Mouse (Mus musculus): ENCODE measurements at regions not wholly inside any gene's neighbourhood (a gene's known extent, or its start where the extent isn't known, plus 50 kb on each side); places are given as distances from the start of the nearest gene placed in this dataset.

- no peaks in the 10 kb centered on the region for H3K36me3 ChIP-seq (ENCODE audit: control insufficient read depth, insufficient read depth, low read length)
- WGBS: 71% methylated on average over 5 of the region's 5 CpGs
- ATAC-seq (ENCODE audit: insufficient number of reproducible peaks, insufficient read depth, low FRiP score, low read depth): no peak
These were observed 195.9 kb downstream of the Kit start for GRCm38 (mm10) chr5:75770592-75770991.

GRCm38 (mm10) chr5:75767213-75767612, 192.5 kb downstream of the Kit start:
- no peak overlapping the region for H3K4me3 ChIP-seq (ENCODE audit: low read depth, low read length)
- no peak overlapping the region for H3K9ac ChIP-seq (replicated peaks; ENCODE audit: low read depth, low read length)
- H3K4me1 ChIP-seq (ENCODE audit: control insufficient read depth, insufficient read depth, low read length): no peaks in the 10 kb centered on the region
- no peaks in the 10 kb centered on the region for H3K27me3 ChIP-seq (ENCODE audit: control insufficient read depth, insufficient read depth, low read length)
- WGBS: 73% methylated on average over 1 of the region's 1 CpGs
- H3K27ac ChIP-seq (ENCODE audit: low read length): no peak overlapping the region
- no peaks in the 10 kb centered on the region for H3K36me3 ChIP-seq (ENCODE audit: control insufficient read depth, insufficient read depth, low read length)
- no peak for ATAC-seq (ENCODE audit: insufficient number of reproducible peaks, insufficient read depth, low FRiP score, low read depth)
- H3K9me3 ChIP-seq (ENCODE audit: control insufficient read depth, low read depth, low read length): no peaks in the 10 kb centered on the region; the same call in 1 of the 2 replicates
- H3K4me2 ChIP-seq (replicated peaks; ENCODE audit: low read depth, low read length): no peak overlapping the region

More at GRCm38 (mm10) chr5:75770592-75770991, 195.9 kb downstream of the Kit start:
- Histone ChIP-seq H3K4me2 (replicated peaks; ENCODE audit: low read depth, low read length) (no peak overlapping the region), H3K27me3 (ENCODE audit: control insufficient read depth, insufficient read depth, low read length) (no peaks in the 10 kb centered on the region), H3K27ac (ENCODE audit: low read length) (no peak overlapping the region), H3K4me3 (ENCODE audit: low read depth, low read length) (no peak overlapping the region), H3K4me1 (ENCODE audit: control insufficient read depth, insufficient read depth, low read length) (no peaks in the 10 kb centered on the region), H3K9me3 (ENCODE audit: control insufficient read depth, low read depth, low read length) (no peaks in the 10 kb centered on the region; the same call in 1 of the 2 replicates), H3K9ac (replicated peaks; ENCODE audit: low read depth, low read length) (no peak overlapping the region)

- ATAC-seq (ENCODE audit: insufficient number of reproducible peaks, insufficient read depth, low FRiP score, low read depth): no peak
- Histone ChIP-seq H3K9ac (replicated peaks; ENCODE audit: low read depth, low read length) (no peak overlapping the region), H3K4me2 (replicated peaks; ENCODE audit: low read depth, low read length) (no peak overlapping the region), H3K4me1 (ENCODE audit: control insufficient read depth, insufficient read depth, low read length) (no peaks in the 10 kb centered on the region), H3K4me3 (ENCODE audit: low read depth, low read length) (no peak overlapping the region), H3K27ac (ENCODE audit: low read length) (no peak overlapping the region), H3K9me3 (ENCODE audit: control insufficient read depth, low read depth, low read length) (no peaks in the 10 kb centered on the region; the same call in 1 of the 2 replicates), H3K36me3 (ENCODE audit: control insufficient read depth, insufficient read depth, low read length) (no peaks in the 10 kb centered on the region), H3K27me3 (ENCODE audit: control insufficient read depth, insufficient read depth, low read length) (no peaks in the 10 kb centered on the region)
- 65% methylated on average over 6 of the region's 6 CpGs for WGBS
These were observed 187.7 kb downstream of the Kit start for GRCm38 (mm10) chr5:75762374-75762773.

GRCm38 (mm10) chr5:75761459-75762310, 187.0 kb downstream of the Kit start:
- peak; percentile 56; the same call in 1 of the 2 replicates for ATAC-seq (ENCODE audit: insufficient number of reproducible peaks, insufficient read depth, low FRiP score, low read depth)
- Histone ChIP-seq H3K27me3 (ENCODE audit: control insufficient read depth, insufficient read depth, low read length) (no peaks in the 10 kb centered on the region), H3K36me3 (ENCODE audit: control insufficient read depth, insufficient read depth, low read length) (no peaks in the 10 kb centered on the region), H3K9ac (replicated peaks; ENCODE audit: low read depth, low read length) (no peak overlapping the region), H3K4me1 (ENCODE audit: control insufficient read depth, insufficient read depth, low read length) (no peaks in the 10 kb centered on the region), H3K9me3 (ENCODE audit: control insufficient read depth, low read depth, low read length) (no peaks in the 10 kb centered on the region; the same call in 1 of the 2 replicates), H3K4me3 (ENCODE audit: low read depth, low read length) (no peak overlapping the region), H3K4me2 (replicated peaks; ENCODE audit: low read depth, low read length) (no peak overlapping the region), H3K27ac (ENCODE audit: low read length) (no peak overlapping the region)
- 64% methylated on average over 11 of the region's 11 CpGs for WGBS

- Histone ChIP-seq H3K4me1 (ENCODE audit: control insufficient read depth, insufficient read depth, low read length) (0 out of 2 replicates have a peak, but pooled peaks cover 5% of the 10 kb centered on the region), H3K4me2 (replicated peaks; ENCODE audit: low read depth, low read length) (no peak overlapping the region), H3K4me3 (ENCODE audit: low read depth, low read length) (no peak overlapping the region), H3K27me3 (ENCODE audit: control insufficient read depth, insufficient read depth, low read length) (no peaks in the 10 kb centered on the region), H3K9ac (replicated peaks; ENCODE audit: low read depth, low read length) (no peak overlapping the region), H3K27ac (ENCODE audit: low read length) (no peak overlapping the region), H3K9me3 (ENCODE audit: control insufficient read depth, low read depth, low read length) (no peaks in the 10 kb centered on the region), H3K36me3 (ENCODE audit: control insufficient read depth, insufficient read depth, low read length) (no peaks in the 10 kb centered on the region)
- 61% methylated on average over 7 of the region's 7 CpGs for WGBS
- no peak for ATAC-seq (ENCODE audit: insufficient number of reproducible peaks, insufficient read depth, low FRiP score, low read depth)
These were observed 181.5 kb downstream of the Kit start for GRCm38 (mm10) chr5:75756168-75756567.

GRCm38 (mm10) chr5:75754356-75754755, 179.6 kb downstream of the Kit start:
- no peak for ATAC-seq (ENCODE audit: insufficient number of reproducible peaks, insufficient read depth, low FRiP score, low read depth)
- H3K27ac ChIP-seq (ENCODE audit: low read length): no peak overlapping the region; the same call in 1 of the 2 replicates
- 59% methylated on average over 7 of the region's 7 CpGs for WGBS

GRCm38 (mm10) chr5:75745311-75745710, 170.6 kb downstream of the Kit start:
- no peak overlapping the region for H3K4me2 ChIP-seq (replicated peaks; ENCODE audit: low read depth, low read length)
- H3K4me1 ChIP-seq (ENCODE audit: control insufficient read depth, insufficient read depth, low read length): peaks cover 7% of the 10 kb centered on the region
- WGBS: 73% methylated on average over 9 of the region's 9 CpGs
- H3K27ac ChIP-seq (ENCODE audit: low read length): no peak overlapping the region
- no peak for ATAC-seq (ENCODE audit: insufficient number of reproducible peaks, insufficient read depth, low FRiP score, low read depth)
- H3K9me3 ChIP-seq (ENCODE audit: control insufficient read depth, low read depth, low read length): no peaks in the 10 kb centered on the region
- no peak overlapping the region for H3K4me3 ChIP-seq (ENCODE audit: low read depth, low read length)
- no peaks in the 10 kb centered on the region for H3K36me3 ChIP-seq (ENCODE audit: control insufficient read depth, insufficient read depth, low read length)
- H3K27me3 ChIP-seq (ENCODE audit: control insufficient read depth, insufficient read depth, low read length): no peaks in the 10 kb centered on the region
- no peak overlapping the region for H3K9ac ChIP-seq (replicated peaks; ENCODE audit: low read depth, low read length)

More at GRCm38 (mm10) chr5:75754356-75754755, 179.6 kb downstream of the Kit start:
- no peaks in the 10 kb centered on the region for H3K9me3 ChIP-seq (ENCODE audit: control insufficient read depth, low read depth, low read length)
- H3K4me1 ChIP-seq (ENCODE audit: control insufficient read depth, insufficient read depth, low read length): 0 out of 2 replicates have a peak, but pooled peaks cover 5% of the 10 kb centered on the region
- H3K27me3 ChIP-seq (ENCODE audit: control insufficient read depth, insufficient read depth, low read length): no peaks in the 10 kb centered on the region
- H3K4me3 ChIP-seq (ENCODE audit: low read depth, low read length): no peak overlapping the region
- H3K9ac ChIP-seq (replicated peaks; ENCODE audit: low read depth, low read length): no peak overlapping the region
- no peak overlapping the region for H3K4me2 ChIP-seq (replicated peaks; ENCODE audit: low read depth, low read length)
- no peaks in the 10 kb centered on the region for H3K36me3 ChIP-seq (ENCODE audit: control insufficient read depth, insufficient read depth, low read length)

GRCm38 (mm10) chr5:75744475-75745045, 169.8 kb downstream of the Kit start:
- no peaks in the 10 kb centered on the region for H3K27me3 ChIP-seq (ENCODE audit: control insufficient read depth, insufficient read depth, low read length)
- no peaks in the 10 kb centered on the region for H3K36me3 ChIP-seq (ENCODE audit: control insufficient read depth, insufficient read depth, low read length)
- no peak overlapping the region for H3K4me2 ChIP-seq (replicated peaks; ENCODE audit: low read depth, low read length)
- no peak overlapping the region for H3K9ac ChIP-seq (replicated peaks; ENCODE audit: low read depth, low read length)
- no peaks in the 10 kb centered on the region for H3K9me3 ChIP-seq (ENCODE audit: control insufficient read depth, low read depth, low read length)
- H3K4me1 ChIP-seq (ENCODE audit: control insufficient read depth, insufficient read depth, low read length): peaks cover 7% of the 10 kb centered on the region
- no peak overlapping the region for H3K27ac ChIP-seq (ENCODE audit: low read length)
- ATAC-seq (ENCODE audit: insufficient number of reproducible peaks, insufficient read depth, low FRiP score, low read depth): no peak
- WGBS: 17% methylated on average over 6 of the region's 6 CpGs
- no peak overlapping the region for H3K4me3 ChIP-seq (ENCODE audit: low read depth, low read length)

Data from stomach, embryonic 14.5 days (tissue).